Mouse (Mus musculus) leukemia stem cell, adult 10-12 weeks (primary cell): Measurements from ENCODE around the gene Ubtf. TPM values are rescaled to one million over a fixed set of nuclear protein-coding genes. Genes with fewer than 3 reads are reported as not detected.

ENCODE experiments used
- polyA plus RNA-seq: library from polyadenylated mRNA; stranded (reverse); fragments of >175 nt; gene quantifications from 2 replicates; pipeline ENCODE4 v1.2.3, GENCODE M21; 2012; ENCODE audit warnings: low replicate concordance

Gene Ubtf
- polyA plus RNA-seq, result 99.7 and 124 TPM in 2 replicates

GRCm38 (mm10) chr11:102319410-102319792 lies at the start of gene Ubtf:
Ubtf (minus strand) TSS chr11:102319742.

GRCm38 (mm10) chr11:102366103-102366502 lies 46.6 kb upstream of the Ubtf start, which contains the start of gene Slc4a1:
Slc4a1 (minus strand) TSS chr11:102366203.

GRCm38 (mm10) chr11:102296491-102297472 lies 22.8 kb downstream of the Ubtf start, which contains the start of gene Atxn7l3:
Atxn7l3 (minus strand) TSS chr11:102296631.

GRCm38 (mm10) chr11:102284501-102285094 lies 34.9 kb downstream of the Ubtf start, which contains the start of gene Tmub2:
Tmub2 (plus strand) TSS chr11:102284931.

GRCm38 (mm10) chr11:102268520-102269244 lies 50.9 kb downstream of the Ubtf start, which contains the start of gene Asb16:
Asb16 (plus strand) TSS chr11:102268743.

Other genes with a start within 250 kb of the Ubtf start
- gene Mpp2, start 231.2 kb downstream of the Ubtf start, polyA plus RNA-seq, result 25.4 and 25.8 TPM in 2 replicates
- not detected in 2 replicates for gene Ppy, start 218.4 kb downstream of the Ubtf start, polyA plus RNA-seq
- gene Pyy, start 211.9 kb downstream of the Ubtf start, polyA plus RNA-seq, result not detected in 2 replicates
- gene Nags, start 174.2 kb downstream of the Ubtf start, polyA plus RNA-seq, result 2.0 and 2.1 TPM in 2 replicates
- 6.5 and 10.4 TPM in 2 replicates for gene Tmem101, start 163.3 kb downstream of the Ubtf start, polyA plus RNA-seq
- gene Lsm12, start 134.4 kb downstream of the Ubtf start, polyA plus RNA-seq, result 73.7 and 82.1 TPM in 2 replicates
- 19.9 and 23.2 TPM in 2 replicates for gene G6pc3, start 130.1 kb downstream of the Ubtf start, polyA plus RNA-seq
- 89.8 and 95.7 TPM in 2 replicates for gene Hdac5, start 89.6 kb downstream of the Ubtf start, polyA plus RNA-seq
- 2.6 and 13.3 TPM in 2 replicates for gene BC030867, start 70.9 kb downstream of the Ubtf start, polyA plus RNA-seq
- 0.98 and 1.2 TPM in 2 replicates for gene Asb16, start 51.0 kb downstream of the Ubtf start, polyA plus RNA-seq
- gene Tmub2, start 34.8 kb downstream of the Ubtf start, polyA plus RNA-seq, result 46.9 and 69.3 TPM in 2 replicates
- 73.0 and 101 TPM in 2 replicates for gene Atxn7l3, start 23.1 kb downstream of the Ubtf start, polyA plus RNA-seq
- 452 and 1,470 TPM in 2 replicates for gene Slc4a1, start 46.5 kb upstream of the Ubtf start, polyA plus RNA-seq
- 5.3 and 23.3 TPM in 2 replicates for gene Rundc3a, start 73.7 kb upstream of the Ubtf start, polyA plus RNA-seq
- 151 and 356 TPM in 2 replicates for gene Slc25a39, start 88.2 kb upstream of the Ubtf start, polyA plus RNA-seq
- 42.1 and 60.7 TPM in 2 replicates for gene Grn, start 110.6 kb upstream of the Ubtf start, polyA plus RNA-seq
- gene Fam171a2, start 127.9 kb upstream of the Ubtf start, polyA plus RNA-seq, result 1.5 and 1.7 TPM in 2 replicates
- gene Itga2b, start 150.4 kb upstream of the Ubtf start, polyA plus RNA-seq, result 31.4 and 33.3 TPM in 2 replicates
- 11.2 and 32.6 TPM in 2 replicates for gene Gpatch8, start 236.7 kb upstream of the Ubtf start, polyA plus RNA-seq